Mouse (Mus musculus) embryonic fibroblast, embryonic 13.5 days (primary cell): ENCODE measurements around the gene Cyp4f18. TPM values are rescaled to one million over a fixed set of nuclear protein-coding genes. Genes with fewer than 3 reads are reported as not detected.

Experiments
- H3K27ac ChIP-seq: 2 replicates; pipeline ENCODE4 v1.5.1; 2012; ENCODE audit warnings: low read length, control low read depth, inconsistent platforms; ENCODE audit not compliant: insufficient read depth
- H3K4me1 ChIP-seq: 2 replicates; pipeline ENCODE4 v1.6.1; 2011; ENCODE audit warnings: low read length; ENCODE audit not compliant: control insufficient read depth, insufficient read depth
- H3K4me3 ChIP-seq: 2 replicates; pipeline ENCODE4 v1.5.1; 2011; ENCODE audit warnings: mild to moderate bottlenecking, control low read depth, low read length; ENCODE audit not compliant: insufficient read depth
- CTCF ChIP-seq: IDR thresholded peaks from 2 replicates; pipeline ENCODE4 v1.5.1; 2011; ENCODE audit warnings: mild to moderate bottlenecking, control low read depth, low read length, moderate library complexity, borderline replicate concordance; ENCODE audit not compliant: insufficient read depth
- POLR2A ChIP-seq: IDR thresholded peaks from 2 replicates; pipeline ENCODE4 v1.6.1; 2011; ENCODE audit warnings: low read depth, mild to moderate bottlenecking, control low read depth, low read length, moderate library complexity
- polyA plus RNA-seq: library from polyadenylated mRNA; stranded (reverse); fragments of >200 nt; gene quantifications from 2 replicates; pipeline ENCODE4 v1.2.4, GENCODE M21; 2011; ENCODE audit warnings: low read depth; ENCODE audit not compliant: missing spikeins, insufficient read length

Cyp4f18 gene
- polyA plus RNA-seq, 1 experiment = not detected

- Histone ChIP-seq H3K27ac (no peak overlapping the region), H3K4me3 (no peak overlapping the region), H3K4me1 (no peaks in the 10 kb centered on the region)
- TF ChIP-seq POLR2A = no peak
- no peak for TF ChIP-seq CTCF
These were observed 28.4 kb downstream of the Cyp4f18 start for GRCm38 (mm10) chr8:71981032-71981431.

- Histone ChIP-seq H3K4me3 (no peak overlapping the region), H3K4me1 (peaks cover 4% of the 10 kb centered on the region; the same call in 1 of the 2 replicates), H3K27ac (no peak overlapping the region)
- no peak for TF ChIP-seq CTCF
- TF ChIP-seq POLR2A = no peak
These were observed 35.2 kb downstream of the Cyp4f18 start for GRCm38 (mm10) chr8:71974211-71974610.

- Histone ChIP-seq H3K4me1 (peaks cover 9% of the 10 kb centered on the region; the same call in 1 of the 2 replicates), H3K27ac (no peak overlapping the region), H3K4me3 (no peak overlapping the region)
- TF ChIP-seq CTCF (no peak), POLR2A (no peak)
These were observed 37.5 kb downstream of the Cyp4f18 start for GRCm38 (mm10) chr8:71971945-71972344.

- Histone ChIP-seq H3K4me3 (no peak overlapping the region), H3K4me1 (peaks cover 9% of the 10 kb centered on the region; the same call in 1 of the 2 replicates), H3K27ac (peak overlapping the region; percentile 77)
- TF ChIP-seq CTCF = no peak
- TF ChIP-seq POLR2A = no peak
These were observed 40.8 kb downstream of the Cyp4f18 start for GRCm38 (mm10) chr8:71968636-71969035.

GRCm38 (mm10) chr8:71968100-71968499 lies 41.3 kb downstream of the Cyp4f18 start:
- H3K4me3 ChIP-seq = no peak overlapping the region
- peak overlapping the region; percentile 77 for H3K27ac ChIP-seq
- peaks cover 9% of the 10 kb centered on the region; the same call in 1 of the 2 replicates for H3K4me1 ChIP-seq
- TF ChIP-seq POLR2A (no peak), CTCF (no peak)

- TF ChIP-seq CTCF = no peak
- TF ChIP-seq POLR2A = no peak
- no peak overlapping the region for H3K27ac ChIP-seq
- H3K4me3 ChIP-seq = no peak overlapping the region
- H3K4me1 ChIP-seq = peaks cover 9% of the 10 kb centered on the region; the same call in 1 of the 2 replicates
These were observed 42.2 kb downstream of the Cyp4f18 start for GRCm38 (mm10) chr8:71967261-71967660.

GRCm38 (mm10) chr8:71966411-71966810 lies 43.0 kb downstream of the Cyp4f18 start:
- no peak for TF ChIP-seq CTCF
- TF ChIP-seq POLR2A = no peak
- no peak overlapping the region for H3K27ac ChIP-seq

GRCm38 (mm10) chr8:71965166-71965565 lies 44.3 kb downstream of the Cyp4f18 start:
- H3K4me1 ChIP-seq = peaks cover 9% of the 10 kb centered on the region; the same call in 1 of the 2 replicates
- H3K4me3 ChIP-seq = no peak overlapping the region
- H3K27ac ChIP-seq = no peak overlapping the region
- no peak for TF ChIP-seq POLR2A
- no peak for TF ChIP-seq CTCF

More at GRCm38 (mm10) chr8:71966411-71966810, 43.0 kb downstream of the Cyp4f18 start:
- H3K4me1 ChIP-seq = peaks cover 9% of the 10 kb centered on the region; the same call in 1 of the 2 replicates
- H3K4me3 ChIP-seq = no peak overlapping the region

GRCm38 (mm10) chr8:71964051-71964450 lies 45.4 kb downstream of the Cyp4f18 start:
- H3K27ac ChIP-seq = no peak overlapping the region
- no peak overlapping the region for H3K4me3 ChIP-seq
- TF ChIP-seq POLR2A (no peak), CTCF (no peak)
- 0 out of 2 replicates have a peak, but pooled peaks cover 4% of the 10 kb centered on the region for H3K4me1 ChIP-seq

GRCm38 (mm10) chr8:71961796-71962195 lies 47.6 kb downstream of the Cyp4f18 start:
- no peak overlapping the region for H3K4me3 ChIP-seq
- no peak for TF ChIP-seq POLR2A
- TF ChIP-seq CTCF = no peak
- H3K4me1 ChIP-seq = no peaks in the 10 kb centered on the region
- no peak overlapping the region for H3K27ac ChIP-seq

GRCm38 (mm10) chr8:71960483-71960882 lies 48.9 kb downstream of the Cyp4f18 start:
- Histone ChIP-seq H3K4me3 (no peak overlapping the region), H3K27ac (no peak overlapping the region), H3K4me1 (no peaks in the 10 kb centered on the region)
- no peak for TF ChIP-seq POLR2A
- no peak for TF ChIP-seq CTCF
